Mouse (Mus musculus) retina, postnatal 7 days (tissue): ENCODE measurements around the gene Got2.

ENCODE experiments used
- DNase-seq: peaks from one replicate; pipeline ENCODE4 v3.0.0-alpha.2; 2012; ENCODE audit warnings: low read depth, low spot score

The Got2 gene

DNA sequence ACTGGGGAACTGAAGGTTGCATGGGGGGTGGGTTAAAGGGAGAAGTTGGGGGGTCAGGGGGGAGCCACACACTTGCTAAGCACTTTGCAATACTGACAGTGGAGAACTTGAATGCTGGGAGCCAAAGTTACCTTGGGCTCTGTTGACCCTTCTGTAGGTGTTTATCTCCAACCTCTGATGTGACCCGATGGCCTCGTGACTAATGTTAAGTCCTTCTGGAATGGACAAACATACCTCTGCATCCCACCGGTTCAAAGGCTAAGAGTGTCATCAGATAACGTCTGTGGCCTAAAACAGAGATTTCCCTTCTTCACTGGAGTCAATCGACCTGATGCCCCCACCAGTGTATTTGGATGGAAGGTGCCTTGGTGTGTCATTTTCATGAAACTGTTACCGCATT lies 67.1 kb downstream of the Got2 start:
- DNase-seq = no peak

DNA sequence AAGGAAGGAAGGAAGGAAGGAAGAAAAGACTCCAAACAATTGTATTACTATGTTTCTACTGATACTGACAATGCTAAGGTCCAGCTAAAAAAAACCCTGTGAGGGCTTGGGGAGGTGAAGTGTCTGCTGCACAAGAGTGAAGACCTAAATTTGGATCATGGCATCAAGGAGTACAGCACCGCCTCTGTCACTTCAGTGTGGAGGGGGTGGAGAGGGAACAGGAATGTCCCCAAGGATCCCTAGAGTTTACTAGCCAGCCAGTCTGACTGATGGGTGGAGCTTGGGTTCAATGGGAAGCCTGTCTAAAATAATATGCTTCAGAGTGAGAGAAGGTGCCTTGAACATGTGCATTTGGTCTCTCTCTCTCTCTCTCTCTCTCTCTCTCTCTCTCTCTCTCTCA lies 70.1 kb downstream of the Got2 start:
- DNase-seq = no peak

DNA sequence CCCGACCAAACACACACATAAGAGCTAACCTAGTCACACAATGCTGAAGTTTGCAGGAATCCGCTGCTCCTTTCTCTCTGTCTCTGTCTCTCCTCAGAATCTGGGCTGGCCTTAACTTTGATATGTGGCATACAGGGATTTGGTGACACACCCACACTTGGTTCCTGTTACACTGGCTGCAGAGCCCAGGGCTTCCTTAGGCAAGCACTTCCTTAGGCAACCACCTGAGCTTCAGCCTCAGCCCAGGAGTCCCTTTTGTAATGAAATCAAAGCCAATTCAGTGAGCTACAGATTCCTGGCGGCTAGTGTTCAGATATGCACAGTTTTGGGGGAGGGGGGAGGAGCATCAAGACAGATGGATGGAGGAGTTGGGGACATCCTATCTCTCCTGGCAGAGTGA lies 70.8 kb downstream of the Got2 start:
- DNase-seq = no peak

DNA sequence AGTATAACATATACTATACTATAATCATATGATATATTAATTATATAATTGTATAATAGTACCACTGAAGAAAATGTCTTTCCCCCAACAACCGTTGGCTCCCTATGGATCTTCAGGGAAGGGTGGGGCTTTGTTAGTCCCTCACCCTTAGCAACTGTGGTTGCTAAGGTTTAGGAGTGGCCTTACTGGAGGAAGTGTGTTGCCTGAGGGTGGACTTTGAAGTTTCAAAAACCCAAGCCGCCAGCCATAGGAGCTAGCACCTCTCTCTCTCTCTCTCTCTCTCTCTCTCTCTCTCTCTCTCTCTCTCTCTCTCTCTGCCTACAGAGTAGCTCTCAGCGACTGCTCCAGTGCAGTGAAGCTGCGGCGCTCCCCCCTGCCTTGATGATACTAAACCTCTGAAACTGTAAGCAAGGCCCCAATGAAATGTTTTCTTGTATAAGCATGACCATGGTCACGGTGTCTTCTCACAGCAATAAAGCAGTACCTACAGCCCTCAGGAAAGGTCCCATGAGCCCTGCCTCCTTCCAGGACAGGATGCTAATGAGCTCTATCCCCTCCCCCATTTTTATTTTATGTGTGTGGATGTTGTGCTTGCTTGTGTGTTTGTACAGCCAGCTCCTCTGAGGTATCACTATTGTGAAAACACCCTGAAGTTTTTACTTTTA lies 72.2 kb downstream of the Got2 start:
- no peak for DNase-seq
